Mouse (Mus musculus): ENCODE measurements around the gene Tspan18.

Gene Tspan18

DNA sequence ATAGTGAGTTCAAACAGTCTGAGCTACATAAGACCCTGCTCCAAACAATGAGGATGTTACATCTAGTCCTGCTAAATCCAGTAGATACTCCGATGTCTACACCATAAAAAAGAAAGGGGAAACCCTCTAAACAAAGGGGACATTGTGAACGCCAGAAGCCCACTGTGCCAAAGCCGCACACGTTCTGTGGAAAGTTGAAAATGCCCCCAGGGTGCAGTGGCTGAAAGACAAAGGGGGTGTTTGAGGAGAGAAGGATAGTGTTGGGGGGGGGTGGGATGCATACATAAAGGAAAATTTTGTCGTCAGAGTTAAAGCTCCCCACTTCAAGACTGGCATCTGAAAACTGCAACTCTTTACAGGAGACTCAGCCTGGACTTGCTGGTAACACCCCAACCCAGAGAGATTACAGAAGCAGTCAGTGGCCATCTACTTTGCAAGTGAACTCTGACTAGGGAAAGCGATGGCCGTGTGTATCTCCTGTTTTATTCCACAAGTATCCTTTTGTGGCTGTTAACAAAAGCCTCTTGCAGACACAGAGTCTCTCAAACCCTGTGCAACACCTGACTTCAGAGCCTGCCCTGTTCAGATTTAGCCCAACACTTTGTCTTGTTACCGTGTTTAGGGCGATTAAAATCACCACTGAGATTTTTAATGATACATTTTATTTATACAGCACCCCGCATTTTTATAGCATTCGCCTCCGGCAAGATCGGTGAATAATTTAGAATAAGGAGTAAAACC is 42.9 kb downstream of the Tspan18 start:
- no peak for DNase-seq (ENCODE audit: extremely low read depth, low read depth, low spot score)

DNA sequence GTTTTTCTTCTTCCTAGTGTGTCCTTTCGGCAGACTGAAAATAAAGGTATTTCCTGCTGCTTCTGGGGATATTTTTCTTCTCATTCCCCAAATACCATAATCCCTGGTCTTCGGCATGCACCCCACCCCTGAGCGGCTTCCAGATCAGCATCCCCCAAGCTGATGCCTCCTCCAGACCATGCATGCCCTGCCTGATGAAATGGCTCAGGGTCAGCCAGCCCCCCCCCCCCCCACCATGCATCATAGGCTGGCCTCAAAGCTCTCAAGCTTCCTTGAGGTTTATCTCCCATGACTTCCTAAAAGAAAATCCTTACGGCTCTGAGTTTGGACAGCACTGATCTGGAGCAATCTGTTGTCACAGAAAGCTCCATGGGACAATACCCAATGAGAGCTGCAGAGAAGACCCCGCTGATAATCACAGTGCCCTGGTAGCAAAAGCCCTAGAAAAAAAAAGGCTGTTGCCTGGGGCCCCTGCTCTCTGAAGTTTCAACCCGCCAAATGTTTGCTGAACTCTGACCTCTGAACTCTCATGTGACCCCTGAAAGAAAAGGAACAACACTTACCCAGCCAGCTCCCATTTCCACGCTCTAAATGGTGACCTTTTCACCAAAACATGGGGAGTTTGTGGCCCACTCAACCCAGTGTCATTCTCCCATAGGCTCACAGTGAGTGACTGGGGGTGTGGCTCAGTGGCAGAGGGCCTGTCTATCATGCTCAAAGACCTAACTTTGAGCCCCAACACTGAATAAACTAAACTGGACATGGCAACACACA is 43.8 kb downstream of the Tspan18 start:
- no peak for DNase-seq (ENCODE audit: extremely low read depth, low read depth, low spot score)

- no peak for DNase-seq (ENCODE audit: extremely low read depth, low read depth, low spot score)
These were observed 45.1 kb downstream of the Tspan18 start for GRCm38 (mm10) chr2:93289161-93289560.

GRCm38 (mm10) chr2:93287348-93287747 is 47.0 kb downstream of the Tspan18 start:
- no peak for DNase-seq (ENCODE audit: extremely low read depth, low read depth, low spot score)

- no peak for DNase-seq (ENCODE audit: extremely low read depth, low read depth, low spot score)
These were observed 47.6 kb downstream of the Tspan18 start for GRCm38 (mm10) chr2:93286742-93287141.

DNA sequence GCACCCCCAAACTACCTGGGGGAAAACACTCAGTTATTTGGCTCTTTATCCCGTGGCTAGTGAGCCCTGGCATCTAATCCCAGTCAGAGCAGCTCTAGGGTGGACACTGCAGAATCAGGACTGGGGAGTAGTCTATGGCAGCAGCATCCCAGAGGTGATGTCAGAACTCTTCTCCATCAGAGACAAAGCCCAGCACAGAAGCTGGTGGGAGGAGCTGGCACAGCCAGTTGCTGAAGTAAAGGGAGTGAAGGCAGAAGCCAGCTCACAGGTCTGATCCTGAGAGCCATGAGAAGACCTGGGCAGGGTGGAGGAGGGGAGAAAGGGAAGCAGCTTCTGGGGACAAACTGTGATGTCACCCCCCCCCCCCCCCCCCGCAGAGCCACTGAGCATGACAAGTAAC is 48.0 kb downstream of the Tspan18 start:
- DNase-seq (ENCODE audit: extremely low read depth, low read depth, low spot score) = no peak

DNA sequence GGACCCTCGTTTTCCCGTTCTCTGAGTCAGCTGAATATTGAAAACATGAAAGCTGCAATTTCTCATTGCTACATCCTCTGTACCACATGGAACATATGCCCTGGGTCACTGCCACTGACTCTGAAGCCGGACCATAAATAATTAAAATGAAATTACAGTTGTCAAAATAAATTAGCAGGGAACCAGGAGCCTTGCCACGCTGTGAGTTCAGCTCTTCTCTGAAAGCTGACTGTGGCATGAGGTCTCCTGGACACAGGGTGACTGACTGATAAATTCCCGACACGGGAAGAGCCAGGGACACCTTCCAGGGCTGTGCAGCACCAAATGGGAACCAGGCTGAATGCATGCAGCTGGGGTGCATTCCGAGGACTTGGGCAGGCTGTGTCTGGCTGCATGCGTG is 48.5 kb downstream of the Tspan18 start:
- DNase-seq (ENCODE audit: extremely low read depth, low read depth, low spot score) = no peak

GRCm38 (mm10) chr2:93284625-93285024 is 49.7 kb downstream of the Tspan18 start:
- DNase-seq (ENCODE audit: extremely low read depth, low read depth, low spot score) = no peak

- DNase-seq (ENCODE audit: extremely low read depth, low read depth, low spot score) = no peak
These were observed 50.6 kb downstream of the Tspan18 start for GRCm38 (mm10) chr2:93283481-93284293.

- DNase-seq (ENCODE audit: extremely low read depth, low read depth, low spot score) = no peak
These were observed 51.7 kb downstream of the Tspan18 start for GRCm38 (mm10) chr2:93282636-93283035.

DNA sequence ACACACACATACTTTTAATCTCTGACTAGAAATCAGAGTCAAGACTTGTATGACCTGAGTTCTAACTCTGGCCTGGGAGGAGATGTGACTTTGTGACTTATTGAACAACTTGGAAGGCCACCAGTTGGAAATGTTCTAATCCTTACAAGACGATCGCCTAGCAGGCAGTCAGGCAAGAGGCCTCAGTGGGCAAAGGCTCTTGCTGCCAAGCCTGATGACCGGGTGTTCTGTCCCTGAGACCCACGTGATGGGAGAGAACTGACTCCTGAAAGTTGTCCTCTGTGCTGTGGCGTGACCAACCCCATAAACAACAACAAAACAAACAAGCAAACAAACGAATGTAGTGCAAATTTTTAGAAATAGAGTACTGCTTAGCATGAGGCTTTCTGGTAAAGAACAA is 52.8 kb downstream of the Tspan18 start:
- no peak for DNase-seq (ENCODE audit: extremely low read depth, low read depth, low spot score)

- no peak for DNase-seq (ENCODE audit: extremely low read depth, low read depth, low spot score)
These were observed 54.1 kb downstream of the Tspan18 start for GRCm38 (mm10) chr2:93280117-93280620.

GRCm38 (mm10) chr2:93278181-93278975 is 55.9 kb downstream of the Tspan18 start:
- no peak for DNase-seq (ENCODE audit: extremely low read depth, low read depth, low spot score)

DNA sequence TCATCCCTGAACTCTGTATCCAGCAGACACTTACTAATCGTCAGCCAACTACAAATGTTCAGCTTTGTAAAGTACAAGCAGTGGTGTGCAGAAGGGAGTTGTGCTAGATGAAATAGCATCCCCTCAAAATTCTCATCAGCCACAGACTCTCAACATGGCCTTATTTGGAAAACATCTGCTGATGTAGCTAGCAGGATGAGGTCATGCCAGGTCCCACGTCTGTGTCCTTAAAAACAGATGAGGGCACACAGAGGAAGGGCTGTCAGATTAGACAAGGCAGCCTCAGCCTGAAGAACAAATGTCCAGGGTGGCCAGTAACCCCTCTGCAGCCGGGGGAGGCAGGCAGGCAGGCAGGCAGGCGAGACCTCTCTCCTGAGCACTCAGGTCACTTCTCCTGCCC is 56.8 kb downstream of the Tspan18 start:
- DNase-seq (ENCODE audit: extremely low read depth, low read depth, low spot score) = no peak

GRCm38 (mm10) chr2:93276026-93276425 is 58.3 kb downstream of the Tspan18 start:
- DNase-seq (ENCODE audit: extremely low read depth, low read depth, low spot score) = no peak

DNA sequence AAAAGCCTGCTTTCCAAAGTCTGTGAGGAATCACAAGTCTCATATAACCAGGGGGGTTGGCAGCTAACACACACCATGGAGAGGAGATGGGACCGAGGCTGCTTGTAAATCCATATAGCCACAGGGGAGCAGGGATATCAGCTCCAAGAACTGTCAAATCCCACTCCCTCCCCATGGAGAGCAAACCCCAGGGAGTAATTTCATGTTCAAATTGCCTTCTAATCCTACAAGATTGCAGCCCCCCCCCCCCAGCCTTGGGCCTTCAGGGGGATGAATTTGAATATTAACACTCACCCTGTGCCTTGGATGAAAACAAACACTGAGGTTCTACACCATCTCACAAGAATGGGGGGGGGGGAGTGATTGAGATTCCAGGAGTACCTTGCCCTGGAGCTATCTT is 60.4 kb downstream of the Tspan18 start:
- no peak for DNase-seq (ENCODE audit: extremely low read depth, low read depth, low spot score)

DNA sequence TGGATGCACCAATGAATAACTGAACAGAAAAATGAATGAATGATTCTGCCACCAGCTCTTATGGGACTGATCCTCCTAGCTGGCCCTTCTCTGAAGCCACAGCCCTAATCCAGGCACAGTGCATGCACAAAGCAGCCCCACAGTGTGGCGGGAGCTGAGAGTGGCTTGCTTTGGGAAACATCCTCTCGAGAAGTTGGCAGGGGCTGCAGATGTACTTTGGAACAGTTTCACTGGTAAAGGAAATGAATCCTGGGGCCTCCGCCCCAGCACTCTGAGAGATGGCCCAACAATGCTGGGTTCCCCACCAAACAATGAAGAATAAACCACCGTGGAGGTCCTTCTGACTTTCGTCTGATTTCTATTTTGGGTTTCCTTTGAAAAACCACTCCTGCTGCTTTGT is 64.2 kb downstream of the Tspan18 start:
- no peak for DNase-seq (ENCODE audit: extremely low read depth, low read depth, low spot score)

GRCm38 (mm10) chr2:93269611-93270010 is 64.7 kb downstream of the Tspan18 start:
- DNase-seq (ENCODE audit: extremely low read depth, low read depth, low spot score) = no peak

DNA sequence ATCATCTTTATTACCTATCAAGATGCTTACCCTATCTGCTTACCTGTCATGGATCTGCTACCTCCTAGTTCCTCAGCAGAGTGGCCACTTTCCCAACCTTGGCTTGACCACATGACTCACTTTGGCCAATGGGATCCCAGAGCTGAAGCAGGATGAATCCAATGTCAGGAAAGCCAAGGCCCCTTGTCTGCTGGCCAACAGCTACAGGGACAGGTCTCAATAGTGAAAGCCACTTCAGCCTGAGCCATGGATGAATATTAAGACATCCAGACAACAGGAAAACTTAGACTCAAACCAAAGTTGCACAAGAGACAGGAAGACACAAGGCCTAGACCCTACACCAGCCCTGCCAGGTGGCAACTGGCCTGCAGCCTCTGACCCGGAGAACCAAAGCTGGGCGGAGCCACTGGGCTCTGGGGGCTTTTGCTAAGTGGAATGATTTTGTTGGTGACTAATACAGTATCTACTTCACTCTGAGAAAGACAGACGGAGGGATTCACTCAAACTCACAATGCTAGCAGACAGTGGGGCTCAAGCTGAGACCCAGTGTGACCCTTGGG is 65.5 kb downstream of the Tspan18 start:
- no peak for DNase-seq (ENCODE audit: extremely low read depth, low read depth, low spot score)

GRCm38 (mm10) chr2:93267791-93268190 is 66.5 kb downstream of the Tspan18 start:
- no peak for DNase-seq (ENCODE audit: extremely low read depth, low read depth, low spot score)
